Mouse (Mus musculus): ENCODE data around the gene Apip.
A peak's percentile ranks its signal among the peaks of the same experiment; 100 is the strongest.

The Apip gene

DNA sequence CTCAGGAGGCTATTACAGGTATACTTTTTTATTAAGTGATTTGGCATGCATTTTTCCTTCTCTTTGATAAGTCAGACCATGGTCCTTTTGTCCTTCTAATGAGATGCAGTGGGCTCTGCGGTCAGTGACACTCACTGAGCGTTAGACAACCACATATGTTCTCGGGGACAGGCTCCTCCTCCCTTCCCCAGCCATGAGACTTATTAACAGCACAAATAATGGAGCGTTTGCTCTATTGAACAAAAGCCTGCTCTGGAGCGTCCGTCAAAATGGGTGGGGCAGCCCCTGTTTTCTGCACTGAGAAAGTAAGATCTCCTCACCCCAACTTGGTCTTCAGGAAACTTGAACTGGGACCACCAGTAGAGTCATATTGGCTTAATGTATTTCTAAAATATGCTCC, 16.0 kb downstream of the Apip start:
- no peak for DNase-seq (ENCODE audit: extremely low read depth, insufficient read length, low spot score)

DNA sequence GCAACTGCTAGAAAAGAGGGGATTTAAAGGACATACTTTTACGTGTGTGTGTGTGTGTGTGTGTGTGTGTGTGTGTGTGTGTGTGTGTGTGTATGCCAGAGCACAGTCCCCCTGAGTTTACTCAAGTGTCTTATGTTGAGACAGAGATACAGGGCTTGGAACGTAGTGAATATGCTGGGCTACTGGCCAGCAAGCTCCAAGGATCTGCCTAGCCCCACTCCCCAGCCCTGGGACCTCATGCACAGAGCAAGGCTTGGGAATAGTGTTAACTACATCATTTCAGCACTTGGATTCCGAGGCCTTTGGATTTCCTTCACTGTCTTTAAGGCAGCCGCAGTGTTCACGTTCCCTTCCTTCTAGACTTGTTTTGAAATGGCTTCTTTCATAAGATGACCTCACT, 29.1 kb downstream of the Apip start:
- DNase-seq (ENCODE audit: extremely low read depth, insufficient read length, low spot score), result no peak

DNA sequence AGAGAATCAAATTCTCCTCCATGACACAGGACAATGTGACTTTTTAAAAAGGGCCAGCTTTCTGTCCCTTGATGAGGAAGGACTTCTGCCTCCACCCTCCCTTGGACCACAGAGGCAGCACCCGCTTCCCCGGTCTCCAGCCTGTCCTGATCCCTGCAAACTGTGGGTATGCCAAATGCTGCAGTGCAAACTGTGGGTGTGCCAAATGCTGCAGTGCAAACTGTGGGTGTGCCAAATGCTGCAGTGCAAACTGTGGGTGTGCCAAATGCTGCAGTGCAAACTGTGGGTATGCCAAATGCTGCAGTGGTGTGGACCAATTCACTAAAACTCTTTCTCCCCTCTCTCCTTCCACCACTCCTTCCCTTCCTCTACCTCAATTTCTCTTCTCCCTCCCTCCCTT, 32.7 kb downstream of the Apip start:
- no peak for DNase-seq (ENCODE audit: extremely low read depth, insufficient read length, low spot score)

DNA sequence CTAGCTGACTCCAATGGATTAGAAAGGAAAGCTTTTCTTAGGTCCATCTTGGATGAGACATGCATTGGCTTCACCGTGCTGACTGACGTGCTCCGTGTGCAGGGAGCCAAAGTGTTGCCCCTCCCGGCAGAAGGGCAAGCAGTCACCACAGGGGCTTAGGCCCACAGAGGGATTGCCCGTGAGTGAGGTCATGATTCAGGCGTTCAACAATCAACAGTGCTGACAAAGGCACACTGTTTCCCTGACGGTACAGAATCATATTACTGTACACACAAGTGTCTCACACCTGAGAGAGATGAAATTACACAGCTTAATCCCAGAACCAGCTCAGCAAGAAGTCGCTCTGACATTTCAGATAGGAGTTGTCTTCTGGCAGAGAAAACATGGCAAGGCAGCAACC, 38.2 kb downstream of the Apip start:
- no peak for DNase-seq (ENCODE audit: extremely low read depth, insufficient read length, low spot score)

DNA sequence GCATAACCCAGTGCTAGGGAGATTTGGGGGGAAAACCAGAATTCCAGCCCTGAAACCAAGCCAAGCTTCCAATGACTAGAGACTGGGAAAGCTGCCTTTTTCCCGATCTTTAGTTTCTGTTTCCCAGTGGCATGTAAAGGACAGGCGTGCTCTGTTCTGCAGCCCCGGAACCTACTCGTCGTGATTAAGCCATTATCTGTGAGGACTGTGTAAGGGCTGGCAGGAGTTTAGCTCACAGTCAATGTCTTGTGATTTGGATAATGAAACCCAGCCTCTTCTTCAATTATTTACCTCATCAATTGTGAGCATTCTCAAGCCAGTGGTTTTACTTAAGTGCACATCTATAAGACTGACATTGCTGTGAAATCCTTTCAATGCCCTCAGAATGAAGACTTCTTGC, 43.7 kb downstream of the Apip start:
- peak; percentile 3 for DNase-seq (ENCODE audit: extremely low read depth, insufficient read length, low spot score)

DNA sequence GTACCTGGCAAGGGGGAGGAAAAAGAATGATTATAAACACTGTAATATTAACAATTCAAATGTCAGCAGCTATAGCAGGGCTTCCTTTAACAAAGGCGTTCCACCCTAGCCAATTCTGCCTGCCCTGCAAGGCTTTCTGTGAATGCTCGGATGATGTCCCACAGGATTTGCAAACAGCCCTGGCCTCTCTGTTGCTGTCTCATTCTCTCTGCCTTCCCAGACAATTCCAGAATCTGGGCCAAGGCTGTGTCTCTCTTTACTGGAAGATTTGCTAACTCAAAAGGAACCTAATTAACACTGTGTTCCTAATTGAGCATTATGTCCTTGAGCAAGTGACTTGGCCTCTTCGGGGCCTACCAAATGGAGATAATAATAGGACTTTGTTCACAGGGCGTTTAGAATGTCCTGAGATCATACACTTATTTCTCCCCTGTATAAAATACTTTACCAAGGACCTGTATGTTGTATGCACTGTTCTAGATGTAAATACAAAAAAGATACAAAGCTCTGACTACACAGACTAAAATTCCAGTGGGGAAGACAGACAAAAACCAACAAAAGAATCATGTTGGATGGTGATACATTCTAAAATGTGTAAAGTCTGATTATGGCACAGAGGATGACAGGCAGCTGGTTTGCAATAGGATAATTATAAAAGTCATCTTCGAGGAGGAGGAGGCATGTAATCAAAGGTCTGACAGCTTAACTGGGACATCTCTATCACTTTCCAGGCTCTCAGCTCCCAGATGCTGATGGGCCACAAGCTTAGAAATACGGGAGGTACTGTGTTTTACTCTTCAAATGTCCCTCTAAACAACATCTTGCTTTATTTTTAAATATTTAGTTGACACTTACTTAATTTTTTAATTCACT, 45.1 kb downstream of the Apip start:
- DNase-seq (ENCODE audit: extremely low read depth, insufficient read length, low spot score), result no peak

DNA sequence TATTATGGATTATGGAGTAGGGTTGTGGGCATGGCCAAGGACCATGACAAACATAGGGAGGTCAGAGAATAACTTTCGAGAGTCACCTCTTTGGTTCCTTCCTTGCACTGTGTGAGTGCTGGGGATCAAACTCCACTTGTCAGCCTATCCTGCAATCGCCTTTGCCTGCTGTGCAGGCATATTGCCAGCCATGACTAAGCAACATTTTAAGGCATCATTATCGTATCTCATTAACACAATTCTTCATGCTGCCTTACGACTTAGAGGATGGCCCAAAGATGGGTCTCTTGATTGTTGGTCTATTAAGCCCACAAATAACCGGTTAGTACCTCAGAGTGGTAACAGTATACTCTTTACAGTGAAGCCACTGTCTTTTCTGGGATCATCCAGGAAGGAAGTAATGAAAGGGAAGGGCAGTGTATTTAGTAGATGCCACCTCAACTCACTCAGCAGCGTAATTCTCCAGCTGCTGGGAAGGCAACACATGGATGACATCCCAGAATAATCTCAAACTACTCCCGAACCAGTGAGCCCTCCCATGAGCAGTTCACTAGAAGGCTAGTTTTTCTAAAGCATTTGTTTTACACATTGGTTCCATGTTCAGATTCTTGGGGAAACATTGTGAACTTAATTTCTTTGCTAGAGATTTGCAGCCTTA, 45.9 kb downstream of the Apip start:
- DNase-seq (ENCODE audit: extremely low read depth, insufficient read length, low spot score), result no peak

DNA sequence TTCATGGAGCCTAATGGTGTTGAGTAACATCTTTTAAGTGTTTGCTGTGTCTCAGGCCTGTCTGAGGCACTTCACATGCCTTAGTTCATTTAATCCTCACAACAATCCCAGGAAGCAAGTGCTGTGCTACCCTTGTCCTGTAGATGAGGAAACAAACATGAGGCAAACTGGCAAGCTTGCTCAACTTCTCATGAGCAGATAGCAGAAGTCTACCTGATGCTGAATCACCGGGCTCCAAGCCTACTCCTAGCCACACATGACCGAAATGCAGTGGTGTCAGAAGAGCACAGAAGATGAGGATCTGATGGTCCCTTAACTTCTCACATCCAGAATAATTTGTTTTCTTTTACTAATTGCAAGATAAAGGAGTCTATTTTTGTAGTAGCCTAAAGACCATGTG, 56.2 kb downstream of the Apip start:
- no peak for DNase-seq (ENCODE audit: extremely low read depth, insufficient read length, low spot score)

DNA sequence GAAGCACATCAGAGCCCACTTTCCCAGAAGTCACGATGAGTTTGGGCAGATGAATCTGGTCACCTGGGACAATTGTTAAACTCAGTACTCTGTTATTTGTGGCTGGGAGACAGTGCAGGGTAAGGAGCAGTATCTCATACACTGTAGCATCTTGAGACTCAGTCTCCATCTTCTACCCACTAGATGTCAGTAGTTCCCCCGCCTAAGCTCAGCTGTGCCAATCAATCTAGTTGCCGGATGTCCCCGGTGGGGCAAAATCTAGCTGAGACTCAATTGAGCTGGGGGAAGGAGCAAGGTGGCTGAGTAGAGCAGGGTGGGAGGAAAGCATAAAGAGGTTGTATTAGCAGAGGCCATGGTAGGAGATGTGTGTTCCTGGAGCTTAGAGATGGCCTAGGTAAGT, 57.7 kb downstream of the Apip start:
- no peak for DNase-seq (ENCODE audit: extremely low read depth, insufficient read length, low spot score)

DNA sequence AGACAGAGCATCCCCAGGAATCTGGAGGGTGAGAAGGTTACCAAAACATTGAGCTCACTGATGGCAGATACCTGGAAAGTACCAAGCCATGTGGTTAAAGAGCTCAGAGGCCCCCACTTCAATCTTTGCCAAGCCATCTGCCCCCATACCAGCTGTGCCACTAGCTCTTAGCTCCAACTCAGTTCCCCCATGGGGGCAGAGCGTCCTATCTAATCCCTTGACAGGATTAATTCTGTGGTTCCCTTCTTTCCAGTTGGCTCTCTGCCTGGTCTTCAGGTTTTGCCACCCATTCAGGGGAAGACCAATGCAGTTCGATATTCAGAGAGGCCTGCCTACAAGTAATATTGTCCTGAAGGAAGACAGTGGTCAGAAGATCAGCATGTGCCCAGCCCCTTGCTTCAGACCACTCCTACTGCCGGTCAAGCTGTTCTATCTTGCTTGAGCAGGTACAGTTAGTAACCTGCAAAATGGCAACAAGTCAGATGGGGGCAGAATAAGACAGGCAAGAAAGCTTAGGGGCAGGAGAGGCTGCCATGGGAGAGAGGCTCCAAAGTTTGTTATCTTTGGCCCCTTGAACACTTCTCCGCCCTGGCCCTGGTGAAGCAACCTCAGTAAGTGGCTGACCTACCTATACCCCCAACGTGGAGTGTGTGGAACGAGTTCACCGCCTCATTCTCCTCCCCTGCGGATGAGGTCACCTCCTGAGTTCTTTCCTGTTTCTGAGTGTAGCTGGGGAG, 65.2 kb downstream of the Apip start:
- no peak for DNase-seq (ENCODE audit: extremely low read depth, insufficient read length, low spot score)

Measured in 3134 (cell line).